Mouse (Mus musculus) thymus, adult 2 months (tissue): ENCODE results near the gene Hsph1.
A peak's percentile ranks its signal among the peaks of the same experiment; 100 is the strongest.

Source experiments
- CTCF ChIP-seq: fragments of 200-500 bp; IDR thresholded peaks from 2 replicates; pipeline ENCODE4 v1.5.1; 2012; ENCODE audit warnings: mild to moderate bottlenecking, control low read depth, low read length, moderate library complexity, borderline replicate concordance; ENCODE audit not compliant: control insufficient read depth, poor library complexity, insufficient read depth; ENCODE audit errors: extremely low read depth
- POLR2A ChIP-seq: fragments of 200-500 bp; IDR thresholded peaks from 2 replicates; pipeline ENCODE4 v1.6.1; 2012; ENCODE audit warnings: mild to moderate bottlenecking, low read length, control low read depth, moderate library complexity; ENCODE audit not compliant: control insufficient read depth, poor library complexity, insufficient read depth; ENCODE audit errors: extremely low read depth

GRCm38 (mm10) chr5:149678100-149678989 lies 42.2 kb upstream of the Hsph1 start, which contains the start of gene B3glct:
- TF ChIP-seq CTCF (peak; percentile 98), POLR2A (peak; percentile 16; the same call in 1 of the 2 replicates)
